Mouse (Mus musculus) stomach, postnatal 0 days (tissue): ENCODE measurements at regions not wholly inside any gene's neighbourhood (a gene's known extent, or its start where the extent isn't known, plus 50 kb on each side); places are given as distances from the start of the nearest gene placed in this dataset.

Experiments
- ATAC-seq: fragments of 200-750 bp; cut with Nextera tagmentation; 2 replicates; pipeline ENCODE4 v1.8.0; 2017; ENCODE audit not compliant: low FRiP score, low TSS enrichment
- DNase-seq: peaks from one replicate; pipeline ENCODE4 v3.0.0-alpha.2; 2016; ENCODE audit warnings: low spot score
- H3K27ac ChIP-seq: fragments of 300-500 bp; sonication (generic); replicated peaks from 2 replicates; pipeline ENCODE4 v1.5.1; 2014; ENCODE audit warnings: mild to moderate bottlenecking, control low read depth
- H3K27me3 ChIP-seq: fragments of 300-500 bp; sonication (generic); 2 replicates; pipeline ENCODE4 v1.6.1; 2014; ENCODE audit warnings: low read length; ENCODE audit not compliant: control insufficient read depth, insufficient read depth
- H3K36me3 ChIP-seq: fragments of 300-500 bp; sonication (generic); 2 replicates; pipeline ENCODE4 v1.6.1; 2014; ENCODE audit warnings: low read length, mixed read lengths; ENCODE audit not compliant: control insufficient read depth, insufficient read depth
- H3K4me1 ChIP-seq: fragments of 300-500 bp; sonication (generic); replicated peaks from 2 replicates; pipeline ENCODE4 v1.6.1; 2014; ENCODE audit warnings: antibody characterized with exemption; ENCODE audit not compliant: control insufficient read depth, insufficient read depth
- H3K4me2 ChIP-seq: fragments of 300-500 bp; sonication (generic); replicated peaks from 2 replicates; pipeline ENCODE4 v1.6.1; 2014; ENCODE audit warnings: low read depth, mild to moderate bottlenecking, control low read depth, moderate library complexity
- H3K4me3 ChIP-seq: fragments of 300-500 bp; sonication (generic); 2 replicates; pipeline ENCODE4 v1.5.1; 2014; ENCODE audit warnings: low read depth, low read length, control low read depth
- H3K9ac ChIP-seq: fragments of 300-500 bp; sonication (generic); 2 replicates; pipeline ENCODE4 v1.6.1; 2014; ENCODE audit warnings: mild to moderate bottlenecking, low read length, control low read depth, mixed read lengths
- H3K9me3 ChIP-seq: fragments of 300-500 bp; sonication (generic); 2 replicates; pipeline ENCODE4 v1.6.1; 2016; ENCODE audit warnings: low read length; ENCODE audit not compliant: control insufficient read depth
- CTCF ChIP-seq: IDR thresholded peaks from 2 replicates; pipeline ENCODE4 v1.5.1; 2016; ENCODE audit warnings: antibody characterized with exemption, low read depth, mild to moderate bottlenecking, moderate library complexity
- EP300 ChIP-seq: optimal IDR thresholded peaks from 2 replicates; pipeline ENCODE3; 2016; ENCODE audit warnings: antibody characterized with exemption
- WGBS: fragments of 180-500 bp; shearing (Covaris S2); extraction: QIAGEN DNeasy Blood & Tissue Kit; methylation state at CpG from one replicate; pipeline ENCODE4 v1.1.7; 2014; 5-methylcytosine and 5-hydroxymethylcytosine counted together

GRCm38 (mm10) chr10:38875667-38876245 is 54.2 kb upstream of the Rfpl4b start:
- DNase-seq (peak; percentile 45), ATAC-seq (no peak)
- no peak for TF ChIP-seq EP300
- peak; percentile 89 for TF ChIP-seq CTCF
- WGBS = 16% methylated on average over 5 of the region's 5 CpGs
- Histone ChIP-seq H3K4me2 (no peak overlapping the region), H3K9ac (no peak overlapping the region), H3K9me3 (no peaks in the 10 kb centered on the region), H3K27me3 (no peaks in the 10 kb centered on the region), H3K27ac (no peak overlapping the region), H3K4me1 (no peaks in the 10 kb centered on the region), H3K4me3 (no peak overlapping the region), H3K36me3 (no peaks in the 10 kb centered on the region)

GRCm38 (mm10) chr10:38879271-38879670 is 57.7 kb upstream of the Rfpl4b start:
- Histone ChIP-seq H3K4me2 (no peak overlapping the region), H3K4me1 (no peaks in the 10 kb centered on the region), H3K4me3 (no peak overlapping the region), H3K27me3 (no peaks in the 10 kb centered on the region), H3K27ac (no peak overlapping the region), H3K36me3 (no peaks in the 10 kb centered on the region), H3K9me3 (no peaks in the 10 kb centered on the region), H3K9ac (no peak overlapping the region)
- DNase-seq (no peak), ATAC-seq (no peak)
- 85% methylated on average over 7 of the region's 7 CpGs for WGBS
- TF ChIP-seq CTCF (no peak), EP300 (no peak)

DNA sequence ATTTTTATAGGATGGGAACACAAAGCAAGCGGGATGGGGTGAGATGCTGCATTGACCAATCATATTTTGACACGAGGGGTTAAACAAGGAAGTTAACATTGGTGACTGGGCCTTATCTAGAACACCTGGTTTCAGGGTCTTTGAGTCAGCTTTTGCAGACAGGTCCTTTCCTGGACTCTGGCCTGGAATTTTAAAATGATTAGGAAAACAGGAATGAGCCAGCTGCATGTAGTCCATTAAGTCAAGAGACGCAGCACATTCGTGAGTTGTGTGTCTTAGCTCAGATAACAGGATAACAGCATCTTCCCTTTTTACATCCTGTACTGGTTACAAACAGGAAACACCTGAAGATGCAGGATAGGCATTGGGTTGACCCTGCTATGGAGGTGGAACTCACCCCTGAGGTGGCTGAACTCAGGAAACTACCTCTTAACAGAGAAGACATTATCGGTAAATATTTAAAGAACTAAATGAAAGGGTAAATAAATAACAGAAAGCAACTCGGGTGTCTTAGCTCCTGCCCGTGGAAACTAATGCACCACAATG is 59.1 kb upstream of the Rfpl4b start:
- Histone ChIP-seq H3K4me1 (no peaks in the 10 kb centered on the region), H3K27me3 (no peaks in the 10 kb centered on the region), H3K9ac (no peak overlapping the region), H3K9me3 (no peaks in the 10 kb centered on the region), H3K4me3 (no peak overlapping the region), H3K4me2 (no peak overlapping the region), H3K27ac (no peak overlapping the region), H3K36me3 (no peaks in the 10 kb centered on the region)
- TF ChIP-seq EP300 = no peak
- TF ChIP-seq CTCF = no peak
- ATAC-seq (no peak), DNase-seq (no peak)
- 53% methylated on average over 7 of the region's 7 CpGs for WGBS

GRCm38 (mm10) chr10:38882154-38882553 is 60.6 kb upstream of the Rfpl4b start:
- Histone ChIP-seq H3K4me3 (no peak overlapping the region), H3K27me3 (no peaks in the 10 kb centered on the region), H3K4me2 (no peak overlapping the region), H3K9me3 (no peaks in the 10 kb centered on the region), H3K36me3 (no peaks in the 10 kb centered on the region), H3K9ac (no peak overlapping the region), H3K4me1 (no peaks in the 10 kb centered on the region), H3K27ac (no peak overlapping the region)
- 47% methylated on average over 6 of the region's 6 CpGs for WGBS
- DNase-seq (no peak), ATAC-seq (no peak)
- TF ChIP-seq CTCF = no peak
- no peak for TF ChIP-seq EP300

GRCm38 (mm10) chr10:38883816-38884599 is 62.4 kb upstream of the Rfpl4b start:
- no peak for ATAC-seq
- no peak for TF ChIP-seq EP300
- TF ChIP-seq CTCF = no peak
- no peaks in the 10 kb centered on the region for H3K9me3 ChIP-seq

GRCm38 (mm10) chr10:38884641-38885040 is 63.1 kb upstream of the Rfpl4b start:
- DNase-seq (no peak), ATAC-seq (no peak)
- H3K27me3 ChIP-seq = no peaks in the 10 kb centered on the region
- no peak overlapping the region for H3K4me2 ChIP-seq
- 72% methylated on average over 4 of the region's 4 CpGs for WGBS
- H3K9ac ChIP-seq = no peak overlapping the region
- no peaks in the 10 kb centered on the region for H3K4me1 ChIP-seq
- H3K4me3 ChIP-seq = no peak overlapping the region
- H3K9me3 ChIP-seq = no peaks in the 10 kb centered on the region
- H3K36me3 ChIP-seq = no peaks in the 10 kb centered on the region
- peak overlapping the region; percentile 45; the same call in 1 of the 2 replicates for H3K27ac ChIP-seq
- TF ChIP-seq EP300 (no peak), CTCF (no peak)

More at GRCm38 (mm10) chr10:38883816-38884599, 62.4 kb upstream of the Rfpl4b start:
- Histone ChIP-seq H3K9ac (no peak overlapping the region), H3K4me1 (no peaks in the 10 kb centered on the region), H3K4me3 (no peak overlapping the region), H3K36me3 (no peaks in the 10 kb centered on the region), H3K27ac (peak overlapping the region; percentile 45; the same call in 1 of the 2 replicates), H3K27me3 (no peaks in the 10 kb centered on the region), H3K4me2 (no peak overlapping the region)
- WGBS = 70% methylated on average over 2 of the region's 2 CpGs
- no peak for DNase-seq
